Mouse (Mus musculus) spleen, adult 2 months (tissue): ENCODE results near the gene Syt3. TPM values are rescaled to one million over a fixed set of nuclear protein-coding genes. Genes with fewer than 3 reads are reported as not detected.
A peak's percentile ranks its signal among the peaks of the same experiment; 100 is the strongest.

Source experiments
- DNase-seq, 2 experiments: peaks; one replicate each; pipeline versions ENCODE4 v3.0.0 to v3.0.0-alpha.2; 2012 to 2021; ENCODE audit warnings: low spot score in 2 of 2, low read depth in 1 of 2
- H3K27ac ChIP-seq: fragments of 200-500 bp; 2 replicates; pipeline ENCODE4 v1.5.1; 2012; ENCODE audit warnings: low read length, inconsistent platforms; ENCODE audit not compliant: insufficient read depth
- H3K27me3 ChIP-seq: fragments of 200-500 bp; 2 replicates; pipeline ENCODE4 v1.6.1; 2012; ENCODE audit warnings: mild to moderate bottlenecking, moderate library complexity, low read length, inconsistent platforms; ENCODE audit not compliant: control insufficient read depth, insufficient read depth
- H3K36me3 ChIP-seq: fragments of 200-500 bp; 2 replicates; pipeline ENCODE4 v1.6.1; 2012; ENCODE audit warnings: mild to moderate bottlenecking, low read length, inconsistent platforms; ENCODE audit not compliant: control insufficient read depth, insufficient read depth
- H3K4me1 ChIP-seq: fragments of 200-500 bp; 2 replicates; pipeline ENCODE4 v1.6.1; 2011; ENCODE audit warnings: inconsistent platforms; ENCODE audit not compliant: control insufficient read depth, insufficient read depth, insufficient read length
- H3K4me3 ChIP-seq: fragments of 200-500 bp; 2 replicates; pipeline ENCODE4 v1.5.1; 2011; ENCODE audit warnings: mild to moderate bottlenecking, inconsistent platforms; ENCODE audit not compliant: insufficient read depth, insufficient read length; ENCODE audit errors: extremely low read depth
- CTCF ChIP-seq: fragments of 200-500 bp; IDR thresholded peaks from 2 replicates; pipeline ENCODE4 v1.5.1; 2011; ENCODE audit warnings: mild to moderate bottlenecking, inconsistent platforms; ENCODE audit not compliant: insufficient read depth, insufficient read length, insufficient replicate concordance; ENCODE audit errors: extremely low read depth
- POLR2A ChIP-seq: fragments of 200-500 bp; IDR thresholded peaks from 2 replicates; pipeline ENCODE4 v1.6.1; 2011; ENCODE audit warnings: low read depth, low read length, inconsistent platforms
- WGBS: fragments of 180-500 bp; shearing (Covaris S2); methylation state at CpG from one replicate; pipeline ENCODE4 v1.1.7; 2018; 5-methylcytosine and 5-hydroxymethylcytosine counted together
- polyA plus RNA-seq: library from polyadenylated mRNA; depleted of rRNA; stranded (reverse); fragments of >200 nt; gene quantifications from 2 replicates; pipeline ENCODE4 v1.2.3, GENCODE M21; 2012

Gene Syt3
- polyA plus RNA-seq, 1 experiment = 1.2 TPM

- H3K27ac ChIP-seq = no peak overlapping the region
- WGBS = 18% methylated on average over 5 of the region's 5 CpGs
- H3K27me3 ChIP-seq = peaks cover 24% of the 10 kb centered on the region
- H3K36me3 ChIP-seq = no peaks in the 10 kb centered on the region
- H3K4me1 ChIP-seq = peaks cover 9% of the 10 kb centered on the region
- H3K4me3 ChIP-seq = no peak overlapping the region
- TF ChIP-seq POLR2A (no peak), CTCF (no peak)
- no peak for DNase-seq
Observed at GRCm38 (mm10) chr7:44358012-44358411, 25.9 kb upstream of the Syt3 start.

- Histone ChIP-seq H3K36me3 (no peaks in the 10 kb centered on the region), H3K27me3 (peaks cover 17% of the 10 kb centered on the region), H3K4me1 (peaks cover 9% of the 10 kb centered on the region), H3K4me3 (no peak overlapping the region), H3K27ac (no peak overlapping the region)
- WGBS = 9% methylated on average over 24 of the region's 26 CpGs
- no peak for DNase-seq
- TF ChIP-seq POLR2A = no peak
- no peak for TF ChIP-seq CTCF
Observed at GRCm38 (mm10) chr7:44358886-44359654, 24.8 kb upstream of the Syt3 start.

- H3K36me3 ChIP-seq = no peaks in the 10 kb centered on the region
- H3K4me1 ChIP-seq = peaks cover 9% of the 10 kb centered on the region
- H3K27ac ChIP-seq = 0 out of 2 replicates have a peak overlapping the region, but pooled peaks have one; percentile 10
- peak overlapping the region; percentile 58 for H3K4me3 ChIP-seq
- peak; percentile 77 to 91 for DNase-seq
- under 1% methylated on average over 54 of the region's 54 CpGs for WGBS
- TF ChIP-seq POLR2A (peak; percentile 42; the same call in 1 of the 2 replicates), CTCF (no peak)
- peaks cover 17% of the 10 kb centered on the region for H3K27me3 ChIP-seq
Observed at GRCm38 (mm10) chr7:44359908-44360672, 23.8 kb upstream of the Syt3 start.

- Histone ChIP-seq H3K4me3 (no peak overlapping the region), H3K27me3 (peaks cover 15% of the 10 kb centered on the region), H3K4me1 (peaks cover 9% of the 10 kb centered on the region), H3K27ac (no peak overlapping the region), H3K36me3 (no peaks in the 10 kb centered on the region)
- TF ChIP-seq POLR2A = no peak
- TF ChIP-seq CTCF = no peak
- DNase-seq = no peak
- whole genome bisulfite sequencing = 24% methylated on average over 21 of the region's 21 CpGs
Observed at GRCm38 (mm10) chr7:44360792-44361301, 23.1 kb upstream of the Syt3 start.

GRCm38 (mm10) chr7:44372678-44373077, 11.2 kb upstream of the Syt3 start:
- Histone ChIP-seq H3K27ac (no peak overlapping the region), H3K4me1 (no peaks in the 10 kb centered on the region; the same call in 1 of the 2 replicates), H3K27me3 (no peaks in the 10 kb centered on the region), H3K4me3 (no peak overlapping the region), H3K36me3 (no peaks in the 10 kb centered on the region)
- no peak for TF ChIP-seq CTCF
- no peak for TF ChIP-seq POLR2A
- no peak for DNase-seq
- WGBS = 91% methylated on average over 8 of the region's 8 CpGs

GRCm38 (mm10) chr7:44373460-44373859, 10.4 kb upstream of the Syt3 start:
- Histone ChIP-seq H3K36me3 (no peaks in the 10 kb centered on the region), H3K4me3 (peak overlapping the region; percentile 43), H3K27me3 (no peaks in the 10 kb centered on the region), H3K4me1 (no peaks in the 10 kb centered on the region; the same call in 1 of the 2 replicates), H3K27ac (no peak overlapping the region)
- TF ChIP-seq CTCF = no peak
- no peak for DNase-seq
- 11% methylated on average over 7 of the region's 7 CpGs for WGBS
